Mouse (Mus musculus) granulocyte monocyte progenitor cell, adult 5-6 weeks (primary cell): Measurements from ENCODE around the gene 1700015G11Rik. TPM values are rescaled to one million over a fixed set of nuclear protein-coding genes. Genes with fewer than 3 reads are reported as not detected.

ENCODE experiments used
- ATAC-seq: replicated peaks from 2 replicates; pipeline ENCODE4 v1.8.0; 2016; ENCODE audit warnings: mild to moderate bottlenecking, moderate TSS enrichment, inconsistent platforms; ENCODE audit not compliant: poor library complexity, severe bottlenecking
- total RNA-seq, 2 experiments: library from RNA; stranded (forward) in 1 of 2; stranded (reverse) in 1 of 2; fragments of 200-712, 200-1000 nt in 1 of 2; fragments of >200 nt in 1 of 2; fragmentation: Nextera tagmentation in 1 of 2; gene quantifications; 2 replicates each; pipeline ENCODE4 v1.2.3; 2014 to 2017

1700015G11Rik gene
- total RNA-seq (2014; fragmentation: Nextera tagmentation), result not detected in 2 replicates
- not detected in 2 replicates for total RNA-seq (2017)

- no peak for ATAC-seq
Observed at GRCm38 (mm10) chr7:52015628-52016027, at the start of gene 1700015G11Rik. Gene 1700015G11Rik, minus strand, starts transcription at chr7:52015728.

GRCm38 (mm10) chr7:52056954-52057353 lies 41.4 kb upstream of the 1700015G11Rik start:
- ATAC-seq, result no peak

GRCm38 (mm10) chr7:52056274-52056673 lies 40.7 kb upstream of the 1700015G11Rik start:
- ATAC-seq, result no peak

- no peak for ATAC-seq
Observed at GRCm38 (mm10) chr7:52055831-52056230, 40.3 kb upstream of the 1700015G11Rik start.

- peak; percentile 61; the same call in 1 of the 2 replicates for ATAC-seq
Observed at GRCm38 (mm10) chr7:52037600-52038582, 22.4 kb upstream of the 1700015G11Rik start.

GRCm38 (mm10) chr7:52024050-52024626 lies 8.6 kb upstream of the 1700015G11Rik start:
- ATAC-seq, result no peak

GRCm38 (mm10) chr7:52022039-52022438 lies 6.5 kb upstream of the 1700015G11Rik start:
- peak; percentile 93 for ATAC-seq

- no peak for ATAC-seq
Observed at GRCm38 (mm10) chr7:52015180-52015579, 348 bp downstream of the 1700015G11Rik start.

- ATAC-seq, result no peak
Observed at GRCm38 (mm10) chr7:52013457-52013856, 2.1 kb downstream of the 1700015G11Rik start.

GRCm38 (mm10) chr7:52007138-52007537 lies 8.4 kb downstream of the 1700015G11Rik start:
- ATAC-seq, result no peak

GRCm38 (mm10) chr7:52006296-52006630 lies 9.3 kb downstream of the 1700015G11Rik start:
- ATAC-seq, result no peak

- peak; percentile 87 for ATAC-seq
Observed at GRCm38 (mm10) chr7:52005511-52006295, 9.8 kb downstream of the 1700015G11Rik start, which contains the start of gene Svip. Gene Svip, minus strand, starts transcription at chr7:52006018.

- no peak for ATAC-seq
Observed at GRCm38 (mm10) chr7:51991020-51991419, 24.5 kb downstream of the 1700015G11Rik start.

GRCm38 (mm10) chr7:51986909-51987308 lies 28.6 kb downstream of the 1700015G11Rik start:
- peak; percentile 90 for ATAC-seq

GRCm38 (mm10) chr7:51985763-51986162 lies 29.8 kb downstream of the 1700015G11Rik start:
- ATAC-seq, result no peak

GRCm38 (mm10) chr7:51982303-51982702 lies 33.2 kb downstream of the 1700015G11Rik start:
- ATAC-seq, result peak; percentile 61

GRCm38 (mm10) chr7:51979271-51979670 lies 36.3 kb downstream of the 1700015G11Rik start:
- peak; percentile 69 for ATAC-seq

- peak; percentile 58 for ATAC-seq
Observed at GRCm38 (mm10) chr7:51975181-51975580, 40.3 kb downstream of the 1700015G11Rik start.

- ATAC-seq, result no peak
Observed at GRCm38 (mm10) chr7:51973526-51973925, 42.0 kb downstream of the 1700015G11Rik start.

- no peak for ATAC-seq
Observed at GRCm38 (mm10) chr7:51973091-51973490, 42.4 kb downstream of the 1700015G11Rik start.
